Mouse (Mus musculus): ENCODE results near the gene Dlgap4.

Dlgap4 gene

DNA sequence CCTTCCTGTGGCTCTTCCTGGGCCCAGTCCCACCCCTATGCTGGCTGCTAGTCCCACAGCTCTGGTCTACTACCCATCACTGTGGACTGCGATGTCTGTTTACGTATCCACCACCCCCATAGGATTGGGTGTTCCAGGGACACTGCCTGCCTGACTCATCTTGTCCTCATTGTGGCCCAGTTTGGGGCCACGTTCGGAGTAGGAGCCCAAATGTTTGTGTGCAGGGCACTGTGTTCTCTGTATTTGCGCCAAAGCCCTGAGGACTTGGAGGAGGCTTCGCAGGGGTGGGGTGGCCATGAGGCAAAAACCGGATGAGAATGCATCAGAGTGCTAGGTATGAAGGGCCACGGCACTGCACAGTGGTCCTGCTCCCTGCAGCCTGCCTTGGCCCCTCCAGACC, 44.0 kb downstream of the Dlgap4 start:
- DNase-seq (ENCODE audit: extremely low read depth, low read depth, low spot score), result no peak

- DNase-seq (ENCODE audit: extremely low read depth, low read depth, low spot score), result no peak
Observed at GRCm38 (mm10) chr2:156658221-156658620, 44.7 kb downstream of the Dlgap4 start.

DNA sequence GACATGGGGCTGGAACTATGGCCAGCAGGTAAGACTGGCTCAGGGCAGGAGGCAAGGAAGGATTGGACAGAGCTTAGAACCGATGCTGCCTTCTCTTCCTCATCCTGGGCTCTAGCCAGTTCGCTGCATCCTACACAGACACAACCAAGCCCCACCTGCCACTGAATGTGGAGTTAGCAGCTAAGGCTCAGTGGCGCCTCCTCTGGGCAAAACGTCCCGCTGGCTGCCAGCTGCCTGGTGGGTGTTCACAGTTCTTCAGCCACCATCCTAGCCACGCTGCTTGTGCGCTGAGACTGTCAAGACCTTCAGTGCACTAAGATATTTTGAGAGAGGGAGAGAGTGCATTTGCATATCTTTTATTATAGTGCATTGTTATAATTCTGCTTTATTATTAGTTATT, 45.2 kb downstream of the Dlgap4 start:
- no peak for DNase-seq (ENCODE audit: extremely low read depth, low read depth, low spot score)

DNA sequence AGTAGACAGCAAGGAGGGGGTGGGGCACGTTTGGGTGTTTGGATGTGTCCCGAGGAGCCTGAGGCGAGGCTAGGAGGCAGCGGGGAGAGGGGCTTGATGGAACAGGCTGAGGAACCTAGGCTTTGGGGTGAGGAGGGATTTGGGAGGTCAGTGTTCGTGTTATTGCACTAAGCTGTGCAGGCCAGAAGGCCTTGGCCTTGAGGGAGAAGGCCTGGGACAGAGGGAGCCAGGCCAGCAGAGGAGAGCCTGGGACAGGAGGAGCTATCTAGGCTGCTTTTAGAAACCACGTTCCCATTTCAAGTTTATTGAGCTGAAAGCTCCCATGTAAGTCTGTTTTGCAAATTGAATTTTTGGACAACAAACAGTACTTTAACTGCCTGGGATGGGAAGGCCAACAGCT, 46.5 kb downstream of the Dlgap4 start:
- no peak for DNase-seq (ENCODE audit: extremely low read depth, low read depth, low spot score)

- no peak for DNase-seq (ENCODE audit: extremely low read depth, low read depth, low spot score)
Observed at GRCm38 (mm10) chr2:156663162-156663561, 49.7 kb downstream of the Dlgap4 start.

GRCm38 (mm10) chr2:156664407-156664806, 50.9 kb downstream of the Dlgap4 start:
- DNase-seq (ENCODE audit: extremely low read depth, low read depth, low spot score), result no peak

DNA sequence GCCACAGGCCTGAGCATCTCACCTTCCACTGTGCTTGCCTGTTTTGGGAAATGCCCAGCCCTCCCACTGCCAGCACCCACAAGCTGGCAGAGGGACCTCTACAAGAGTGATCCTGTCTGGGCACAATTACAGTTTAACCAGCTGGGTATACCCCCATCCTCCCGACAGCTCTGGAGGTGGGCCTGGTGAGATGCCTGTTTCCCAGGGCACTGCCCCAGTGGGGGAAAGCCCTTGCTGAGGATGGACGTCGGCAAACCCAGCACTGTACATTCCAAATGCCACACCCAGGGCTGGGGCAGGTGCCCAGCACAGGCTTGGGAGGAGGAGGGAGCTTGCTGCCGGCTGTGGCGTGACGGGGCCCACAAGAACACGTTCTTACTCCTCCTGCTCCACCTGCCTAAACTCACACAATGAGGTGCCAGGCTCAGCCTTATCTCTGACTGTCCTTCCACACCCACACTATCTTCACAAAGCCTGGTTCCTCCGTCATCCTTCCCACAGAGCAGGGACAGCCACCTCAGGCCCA, 51.6 kb downstream of the Dlgap4 start:
- DNase-seq (ENCODE audit: extremely low read depth, low read depth, low spot score), result no peak

- DNase-seq (ENCODE audit: extremely low read depth, low read depth, low spot score), result no peak
Observed at GRCm38 (mm10) chr2:156665620-156666196, 52.2 kb downstream of the Dlgap4 start.

DNA sequence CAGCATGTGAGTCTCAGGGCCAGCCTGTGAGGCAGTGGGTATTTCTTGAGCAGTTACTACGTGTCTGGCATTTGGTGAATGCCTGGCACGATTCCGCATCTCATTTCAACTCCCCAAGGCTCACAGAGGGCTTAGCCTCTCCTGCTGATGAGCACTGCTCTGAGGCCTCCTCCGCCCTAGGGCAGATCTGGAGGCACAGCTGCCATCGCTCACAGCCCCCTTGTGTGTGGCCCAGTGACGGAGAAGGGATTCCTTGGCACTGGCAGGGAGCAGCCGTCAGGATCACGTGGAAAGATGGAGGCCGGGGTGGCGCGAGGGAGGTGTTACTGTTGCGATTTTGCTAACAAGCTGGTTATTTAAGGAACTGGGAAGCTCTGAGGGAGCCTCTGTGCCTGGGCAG, 52.7 kb downstream of the Dlgap4 start:
- DNase-seq (ENCODE audit: extremely low read depth, low read depth, low spot score), result no peak

DNA sequence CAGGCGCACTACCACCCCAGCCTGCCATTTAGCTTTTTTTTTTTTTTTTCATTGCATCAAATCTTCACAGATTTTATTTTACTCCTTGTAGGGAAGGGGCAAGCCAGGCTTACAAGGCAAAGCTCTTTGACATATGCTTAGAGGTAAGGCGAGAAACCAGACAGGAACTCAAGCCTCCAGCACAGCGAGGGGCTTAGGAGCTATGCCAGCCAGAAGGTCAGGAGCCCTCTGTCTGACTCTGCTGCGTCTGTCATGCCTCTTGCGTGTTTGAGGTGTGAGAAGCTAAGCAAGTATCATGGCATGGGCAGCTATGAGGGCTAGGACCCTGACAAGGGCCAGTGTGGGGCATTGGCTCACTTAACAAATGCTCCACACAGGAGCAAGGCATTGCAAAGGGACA, 53.8 kb downstream of the Dlgap4 start:
- no peak for DNase-seq (ENCODE audit: extremely low read depth, low read depth, low spot score)

- no peak for DNase-seq (ENCODE audit: extremely low read depth, low read depth, low spot score)
Observed at GRCm38 (mm10) chr2:156668625-156669024, 55.1 kb downstream of the Dlgap4 start.

DNA sequence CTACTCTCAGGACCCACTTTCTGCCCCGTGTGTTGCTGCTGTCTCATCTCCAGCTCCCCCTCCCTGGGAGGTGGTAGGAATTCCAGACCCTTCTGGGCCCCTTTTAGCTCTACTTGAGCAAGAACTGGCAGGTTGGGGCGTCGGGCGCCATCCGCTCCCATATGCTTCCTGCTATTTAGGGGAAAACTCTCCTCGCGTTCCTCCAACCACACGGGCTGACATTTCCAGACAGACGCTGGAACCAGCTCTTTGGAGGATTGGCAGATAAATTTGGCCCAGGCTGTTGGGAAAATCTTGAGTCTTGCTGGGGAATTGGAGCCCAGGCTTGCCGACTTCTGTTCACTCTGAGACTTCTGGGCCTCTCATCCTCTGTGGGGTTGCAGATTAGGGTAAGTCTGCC, 59.8 kb downstream of the Dlgap4 start:
- DNase-seq (ENCODE audit: extremely low read depth, low read depth, low spot score), result no peak

DNA sequence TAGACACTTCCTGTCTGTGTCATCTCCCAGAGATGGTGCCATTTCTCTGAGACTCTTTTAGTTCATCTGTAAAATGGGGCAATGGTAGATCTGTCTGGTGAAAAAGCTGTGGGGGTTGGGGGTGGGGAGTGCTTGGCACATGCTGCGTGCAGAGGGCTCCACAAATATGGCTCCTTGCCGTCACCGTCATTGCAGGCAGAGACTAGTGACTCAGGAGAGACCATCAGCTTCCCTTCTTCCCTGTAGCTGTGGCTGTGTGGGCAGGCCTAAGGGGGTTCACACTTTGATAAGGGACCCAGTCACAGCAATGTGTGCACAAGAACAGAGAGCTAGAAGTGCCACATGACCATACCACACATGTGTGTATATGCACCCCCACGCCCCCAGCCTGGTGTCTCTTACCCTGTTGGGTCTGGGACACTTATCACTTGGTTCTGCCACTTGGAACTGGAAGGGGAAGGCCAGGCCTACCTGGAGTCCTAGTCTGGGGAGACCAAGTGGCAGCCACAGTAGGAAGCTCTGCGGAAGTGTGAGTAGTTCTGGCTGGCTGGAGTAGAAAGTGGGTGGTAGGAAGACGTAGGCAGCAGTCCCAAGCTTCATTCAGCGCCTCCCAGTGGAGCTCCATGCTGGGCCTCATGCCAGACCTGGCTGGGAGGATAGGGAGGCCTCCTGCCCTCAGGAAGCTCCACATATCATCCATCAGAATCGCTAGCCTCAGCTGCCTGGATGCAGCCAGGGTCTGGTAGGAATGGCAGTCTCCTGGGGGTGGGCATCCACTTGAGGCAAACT, 60.6 kb downstream of the Dlgap4 start:
- DNase-seq (ENCODE audit: extremely low read depth, low read depth, low spot score), result no peak

DNA sequence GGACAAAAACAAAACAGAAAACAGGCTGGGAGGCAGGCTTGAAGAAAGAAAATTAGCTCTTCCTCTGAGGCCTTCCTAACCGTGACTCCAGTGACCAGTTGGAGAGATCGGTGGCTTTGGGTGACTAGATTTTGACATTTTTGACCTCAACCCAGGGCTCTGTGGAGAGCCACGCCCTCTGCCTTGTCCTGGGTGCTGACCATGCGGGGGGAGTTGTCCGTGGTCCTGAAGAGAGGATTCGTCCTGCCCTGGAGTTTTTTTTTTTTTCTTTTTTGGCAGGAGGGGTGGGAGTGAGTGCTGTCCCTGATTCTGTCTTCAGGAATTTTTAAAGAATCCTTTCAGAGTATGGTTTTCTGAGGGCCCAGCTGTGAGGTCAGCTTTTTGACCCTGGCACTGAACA, 63.4 kb downstream of the Dlgap4 start:
- DNase-seq (ENCODE audit: extremely low read depth, low read depth, low spot score), result no peak

GRCm38 (mm10) chr2:156678112-156678511, 64.6 kb downstream of the Dlgap4 start:
- DNase-seq (ENCODE audit: extremely low read depth, low read depth, low spot score), result no peak

DNA sequence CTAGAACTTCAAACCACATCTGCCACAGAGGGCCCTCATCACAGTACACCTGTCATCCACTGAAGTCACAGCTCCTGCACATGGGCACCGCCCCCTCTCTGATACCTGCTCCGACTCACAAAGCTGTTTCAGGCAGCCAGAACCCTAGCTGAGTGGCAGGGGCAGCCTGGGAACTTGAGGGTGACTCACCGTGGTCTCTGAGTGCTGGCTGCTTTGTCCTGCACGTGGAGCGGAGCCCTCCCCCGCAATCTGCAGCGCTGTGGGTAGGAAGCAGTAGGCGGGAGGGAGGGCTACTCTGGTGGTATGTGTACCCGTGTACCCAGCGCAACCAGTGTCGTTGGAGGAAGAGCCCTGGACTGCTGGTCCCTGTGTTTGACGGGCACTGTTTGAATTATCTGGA, 69.5 kb downstream of the Dlgap4 start:
- DNase-seq (ENCODE audit: extremely low read depth, low read depth, low spot score), result no peak

DNA sequence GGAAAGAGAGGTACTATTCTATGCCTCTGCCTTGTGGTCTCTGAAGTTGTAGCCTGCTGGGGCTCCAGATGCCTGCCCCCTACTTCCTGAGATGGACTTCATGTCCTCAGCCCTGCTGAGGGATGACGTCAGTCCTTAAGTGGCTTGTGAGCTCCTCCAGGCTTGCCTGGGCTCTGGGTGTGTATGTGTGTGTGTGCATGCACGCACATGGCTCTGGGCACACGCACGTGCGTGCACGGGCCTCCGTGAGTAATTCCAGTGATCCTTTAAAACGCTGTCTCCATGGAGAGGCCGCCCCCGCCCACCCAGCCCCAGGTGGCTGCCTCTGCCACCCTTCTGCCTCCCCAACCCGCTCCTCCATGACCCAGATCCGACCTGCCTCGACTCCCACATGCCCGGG, 72.5 kb downstream of the Dlgap4 start:
- DNase-seq (ENCODE audit: extremely low read depth, low read depth, low spot score), result no peak

DNA sequence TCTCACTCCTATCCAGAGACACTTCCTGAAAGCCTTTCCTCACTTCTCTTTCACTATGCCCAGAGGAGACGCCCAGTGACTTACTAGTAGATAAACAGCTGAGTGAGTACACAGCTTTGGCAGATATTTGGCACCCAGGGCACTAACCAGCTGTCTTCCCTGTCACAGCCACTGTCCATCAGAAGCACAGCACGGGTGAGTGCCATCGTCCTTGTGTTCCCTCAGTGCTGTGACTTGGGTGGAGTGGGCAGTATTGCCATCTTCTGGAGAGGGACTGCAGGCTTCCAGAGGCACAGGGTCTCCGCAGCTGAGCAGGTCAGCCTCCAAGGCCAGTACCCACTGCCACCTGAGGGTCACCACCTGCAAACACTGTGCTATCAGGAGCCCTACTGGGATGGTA, 73.2 kb downstream of the Dlgap4 start:
- DNase-seq (ENCODE audit: extremely low read depth, low read depth, low spot score), result no peak

- DNase-seq (ENCODE audit: extremely low read depth, low read depth, low spot score), result no peak
Observed at GRCm38 (mm10) chr2:156688604-156689003, 75.1 kb downstream of the Dlgap4 start.

DNA sequence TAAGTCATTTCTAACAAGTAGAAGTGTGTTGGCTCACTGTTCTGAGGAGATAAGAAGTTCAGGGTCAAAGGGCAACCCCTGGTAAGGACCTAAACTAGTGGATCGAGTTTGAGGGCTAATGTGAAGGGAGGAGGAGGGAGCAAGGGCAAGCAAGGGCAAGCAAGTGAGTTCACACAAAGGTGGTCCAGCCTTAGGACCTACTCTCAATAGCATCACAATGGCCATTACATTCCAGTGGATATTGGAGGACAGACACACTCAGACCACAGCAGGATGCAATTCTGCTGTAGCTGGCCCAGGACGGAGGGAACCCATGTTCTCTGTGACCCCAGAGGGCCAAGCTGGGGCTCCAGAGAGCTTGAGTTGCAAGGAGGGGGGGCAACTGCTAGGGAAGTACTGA, 77.3 kb downstream of the Dlgap4 start:
- no peak for DNase-seq (ENCODE audit: extremely low read depth, low read depth, low spot score)

DNA sequence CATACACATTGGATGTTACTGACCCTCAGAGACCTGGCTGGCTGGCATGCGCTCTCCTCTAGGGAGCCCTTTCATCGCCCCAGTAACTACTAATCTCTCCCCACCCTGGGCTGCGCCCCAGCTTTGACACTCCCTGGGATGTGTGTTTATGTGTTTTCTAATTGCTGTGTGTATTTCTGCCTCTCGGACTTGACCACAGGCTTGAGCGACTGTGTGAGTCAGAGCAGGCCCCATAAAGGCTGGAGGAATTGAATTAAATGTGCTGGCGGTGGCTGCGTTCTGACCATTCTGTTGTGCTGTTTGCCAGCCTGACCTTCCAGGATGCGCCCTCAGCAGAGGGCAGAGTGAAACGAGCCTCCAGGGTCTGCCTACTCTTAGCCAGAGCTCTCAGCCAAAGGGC, 78.2 kb downstream of the Dlgap4 start:
- no peak for DNase-seq (ENCODE audit: extremely low read depth, low read depth, low spot score)

GRCm38 (mm10) chr2:156693241-156693807, 79.8 kb downstream of the Dlgap4 start:
- no peak for DNase-seq (ENCODE audit: extremely low read depth, low read depth, low spot score)

All from fat pad, adult 2 months (tissue).